Mouse (Mus musculus): ENCODE measurements around the gene Ank3. TPM values are rescaled to one million over a fixed set of nuclear protein-coding genes. Genes with fewer than 3 reads are reported as not detected.

The Ank3 gene
- polyA plus RNA-seq, 1 experiment from 2014 or later, result 150 TPM

DNA sequence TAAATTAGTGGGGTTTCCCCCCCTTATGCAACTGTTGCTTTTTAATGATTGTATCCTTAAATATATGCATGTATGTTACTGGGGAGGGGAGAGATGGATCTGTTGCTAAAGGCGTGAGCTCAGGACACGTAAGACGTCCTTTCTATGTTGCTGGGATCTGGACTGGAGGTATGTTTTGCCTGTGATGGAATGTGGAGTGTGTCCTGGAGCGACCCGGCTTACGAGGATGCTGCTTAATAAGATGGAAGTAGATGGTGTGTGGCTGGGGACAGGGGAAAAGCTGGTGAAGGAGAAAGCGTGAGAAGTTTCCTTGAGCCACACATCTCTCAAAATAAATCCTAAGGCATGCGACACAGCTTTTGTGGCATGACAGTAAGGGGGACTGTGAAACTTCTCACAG lies 387.1 kb downstream of the Ank3 start:
- peaks cover 22% of the 10 kb centered on the region for H3K4me1 ChIP-seq (ENCODE audit: control insufficient read depth, insufficient read depth, low read length)
- ATAC-seq (ENCODE audit: low FRiP score, low TSS enrichment) (no peak), DNase-seq (no peak)
- whole genome bisulfite sequencing, result 82% methylated on average over 8 of the region's 8 CpGs
- H3K4me3 ChIP-seq (replicated peaks; ENCODE audit: low read depth, low read length), result no peak overlapping the region
- H3K27ac ChIP-seq (replicated peaks; ENCODE audit: low read depth, low read length), result no peak overlapping the region
- H3K9me3 ChIP-seq (ENCODE audit: control insufficient read depth, low read length), result no peaks in the 10 kb centered on the region; the same call in 1 of the 2 replicates
- no peaks in the 10 kb centered on the region for H3K27me3 ChIP-seq (ENCODE audit: control insufficient read depth, insufficient read depth, low read length)
- H3K36me3 ChIP-seq (ENCODE audit: control insufficient read depth, insufficient read depth, low read length), result no peaks in the 10 kb centered on the region
- H3K9ac ChIP-seq (replicated peaks; ENCODE audit: low read length), result no peak overlapping the region
- H3K4me2 ChIP-seq (ENCODE audit: low read length), result no peak overlapping the region

DNA sequence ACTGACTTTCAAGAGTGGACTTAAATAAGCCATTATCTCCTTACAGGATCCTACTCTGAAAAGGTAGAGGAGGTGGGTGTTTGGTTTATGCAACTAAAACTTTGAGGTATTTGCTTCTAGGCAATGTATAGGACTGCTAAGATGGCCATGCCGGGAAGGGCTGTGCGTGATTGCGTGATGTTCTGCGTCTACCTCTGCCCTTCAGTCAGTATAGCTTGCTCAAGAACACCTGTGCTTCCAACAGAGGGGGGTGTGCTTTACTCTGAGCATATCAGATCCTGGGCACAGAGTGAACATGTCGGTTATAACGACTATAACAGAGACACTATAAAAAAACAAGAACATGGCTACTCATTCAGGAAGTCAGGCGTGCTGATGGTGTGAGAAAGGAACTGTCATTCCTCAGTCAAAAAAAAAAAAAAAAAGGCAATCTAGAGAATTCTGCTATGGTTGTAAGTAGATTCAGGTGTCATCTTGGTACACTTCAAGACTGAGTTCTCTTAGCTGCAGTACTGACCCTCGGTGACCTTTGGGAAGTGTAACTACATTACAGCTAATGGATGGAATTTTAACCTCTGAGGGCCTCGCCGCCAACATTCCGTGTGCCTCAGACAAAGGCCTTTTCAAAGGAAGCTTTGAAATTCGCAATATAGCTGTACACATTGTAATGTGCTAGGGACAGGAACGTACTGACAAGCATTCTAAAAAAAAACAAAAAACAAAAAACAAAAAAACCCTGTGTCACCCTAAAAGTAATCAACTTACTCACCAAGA lies 387.8 kb downstream of the Ank3 start:
- Histone ChIP-seq H3K27ac (replicated peaks; ENCODE audit: low read depth, low read length) (no peak overlapping the region), H3K9me3 (ENCODE audit: control insufficient read depth, low read length) (no peaks in the 10 kb centered on the region; the same call in 1 of the 2 replicates), H3K4me2 (ENCODE audit: low read length) (no peak overlapping the region), H3K27me3 (ENCODE audit: control insufficient read depth, insufficient read depth, low read length) (no peaks in the 10 kb centered on the region), H3K9ac (replicated peaks; ENCODE audit: low read length) (no peak overlapping the region), H3K4me3 (replicated peaks; ENCODE audit: low read depth, low read length) (no peak overlapping the region), H3K36me3 (ENCODE audit: control insufficient read depth, insufficient read depth, low read length) (no peaks in the 10 kb centered on the region), H3K4me1 (ENCODE audit: control insufficient read depth, insufficient read depth, low read length) (peaks cover 25% of the 10 kb centered on the region)
- WGBS, result 67% methylated on average over 13 of the region's 13 CpGs
- DNase-seq (no peak), ATAC-seq (ENCODE audit: low FRiP score, low TSS enrichment) (no peak)

DNA sequence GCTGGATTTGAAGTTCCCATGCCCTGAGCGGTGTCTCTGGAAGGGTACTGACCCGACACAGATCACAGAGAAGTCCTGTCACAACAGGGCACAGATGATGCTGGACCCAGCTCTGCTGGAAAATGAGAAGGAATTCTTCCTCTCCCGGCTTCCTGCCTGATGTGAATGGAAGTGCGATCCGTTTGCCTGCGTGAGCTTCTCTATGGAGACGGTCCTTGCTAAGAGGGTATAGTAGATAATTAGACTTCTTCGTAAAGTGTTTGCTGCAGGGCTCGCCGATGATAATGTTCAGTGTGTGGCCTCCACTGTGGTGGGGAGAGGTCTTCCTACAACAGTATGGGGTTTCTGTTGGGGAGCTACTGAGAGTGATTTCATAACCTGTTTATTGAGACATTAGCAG lies 388.8 kb downstream of the Ank3 start:
- Histone ChIP-seq H3K9ac (replicated peaks; ENCODE audit: low read length) (no peak overlapping the region; the same call in 1 of the 2 replicates), H3K4me1 (ENCODE audit: control insufficient read depth, insufficient read depth, low read length) (peaks cover 30% of the 10 kb centered on the region), H3K36me3 (ENCODE audit: control insufficient read depth, insufficient read depth, low read length) (no peaks in the 10 kb centered on the region), H3K27me3 (ENCODE audit: control insufficient read depth, insufficient read depth, low read length) (no peaks in the 10 kb centered on the region), H3K4me3 (replicated peaks; ENCODE audit: low read depth, low read length) (no peak overlapping the region), H3K4me2 (ENCODE audit: low read length) (peak overlapping the region; percentile 25), H3K9me3 (ENCODE audit: control insufficient read depth, low read length) (no peaks in the 10 kb centered on the region; the same call in 1 of the 2 replicates), H3K27ac (replicated peaks; ENCODE audit: low read depth, low read length) (no peak overlapping the region)
- WGBS, result 53% methylated on average over 10 of the region's 10 CpGs
- no peak for ATAC-seq (ENCODE audit: low FRiP score, low TSS enrichment)
- peak; percentile 30 for DNase-seq

DNA sequence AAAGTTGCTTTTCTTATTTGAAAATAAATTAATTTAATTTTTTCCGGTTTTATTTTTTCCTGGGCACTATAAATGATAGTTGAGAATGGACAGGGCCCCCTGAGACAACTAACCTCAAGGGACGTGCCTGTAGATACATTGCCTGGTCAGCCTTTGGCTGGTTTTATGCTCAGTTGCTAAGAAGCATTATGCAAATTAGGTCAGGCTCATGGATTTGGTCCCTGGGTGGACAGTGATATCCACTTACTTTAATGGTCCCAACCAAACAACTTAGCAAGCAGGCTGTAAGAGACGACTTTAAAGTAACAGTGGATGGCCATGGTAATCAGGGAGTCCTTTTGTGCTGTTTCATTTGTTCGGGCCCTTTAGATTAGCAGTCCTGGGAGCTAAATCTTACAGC lies 392.0 kb downstream of the Ank3 start:
- H3K4me3 ChIP-seq (replicated peaks; ENCODE audit: low read depth, low read length), result no peak overlapping the region
- H3K9me3 ChIP-seq (ENCODE audit: control insufficient read depth, low read length), result no peaks in the 10 kb centered on the region
- H3K27ac ChIP-seq (replicated peaks; ENCODE audit: low read depth, low read length), result no peak overlapping the region
- H3K36me3 ChIP-seq (ENCODE audit: control insufficient read depth, insufficient read depth, low read length), result no peaks in the 10 kb centered on the region
- 60% methylated on average over 4 of the region's 4 CpGs for WGBS
- H3K9ac ChIP-seq (replicated peaks; ENCODE audit: low read length), result no peak overlapping the region
- H3K4me2 ChIP-seq (ENCODE audit: low read length), result no peak overlapping the region
- no peak for ATAC-seq (ENCODE audit: low FRiP score, low TSS enrichment)
- no peaks in the 10 kb centered on the region for H3K27me3 ChIP-seq (ENCODE audit: control insufficient read depth, insufficient read depth, low read length)
- no peak for DNase-seq
- peaks cover 25% of the 10 kb centered on the region for H3K4me1 ChIP-seq (ENCODE audit: control insufficient read depth, insufficient read depth, low read length)

DNA sequence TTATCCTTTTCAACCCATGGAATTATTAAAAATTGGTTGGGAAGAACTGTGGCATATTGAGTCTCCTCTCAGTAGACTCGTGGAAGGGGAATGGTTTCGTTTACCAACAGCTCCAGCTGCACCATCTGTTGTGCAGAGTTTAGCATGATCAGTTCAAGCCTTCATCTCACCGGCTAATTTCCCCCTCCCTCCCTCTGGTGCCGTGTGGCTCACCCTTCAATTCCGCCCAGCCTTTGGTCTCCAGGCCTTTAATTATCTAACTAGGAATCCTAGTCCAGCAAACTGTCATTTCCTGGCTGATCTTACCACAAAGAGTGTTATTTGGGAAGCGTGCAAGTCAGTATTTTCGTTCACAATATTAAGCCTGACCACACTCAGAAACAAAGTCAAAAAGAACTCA lies 393.4 kb downstream of the Ank3 start:
- Histone ChIP-seq H3K4me2 (ENCODE audit: low read length) (no peak overlapping the region; the same call in 1 of the 2 replicates), H3K4me3 (replicated peaks; ENCODE audit: low read depth, low read length) (no peak overlapping the region), H3K4me1 (ENCODE audit: control insufficient read depth, insufficient read depth, low read length) (peaks cover 20% of the 10 kb centered on the region), H3K9me3 (ENCODE audit: control insufficient read depth, low read length) (no peaks in the 10 kb centered on the region), H3K27ac (replicated peaks; ENCODE audit: low read depth, low read length) (no peak overlapping the region), H3K27me3 (ENCODE audit: control insufficient read depth, insufficient read depth, low read length) (no peaks in the 10 kb centered on the region), H3K9ac (replicated peaks; ENCODE audit: low read length) (no peak overlapping the region), H3K36me3 (ENCODE audit: control insufficient read depth, insufficient read depth, low read length) (no peaks in the 10 kb centered on the region)
- DNase-seq (no peak), ATAC-seq (ENCODE audit: low FRiP score, low TSS enrichment) (no peak)
- 58% methylated on average over 7 of the region's 7 CpGs for WGBS

DNA sequence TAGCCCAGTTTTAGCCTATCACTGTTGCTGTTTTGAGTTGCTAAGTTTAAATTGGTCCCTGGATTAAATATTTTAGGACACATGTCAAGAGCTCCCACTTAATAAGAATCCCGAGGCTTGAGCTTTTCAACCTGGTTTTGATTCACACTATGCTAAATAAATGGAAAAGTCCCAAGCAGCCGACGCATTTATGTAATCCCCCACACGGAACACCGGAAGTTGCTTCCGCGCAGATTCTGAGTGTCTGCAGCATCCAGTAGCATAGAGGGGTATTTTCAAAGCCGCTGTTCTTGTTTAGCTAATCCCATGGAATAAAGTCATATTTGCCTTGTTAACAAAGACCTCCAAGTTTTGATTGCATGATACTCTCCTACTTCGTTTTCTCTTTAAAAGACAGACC lies 393.8 kb downstream of the Ank3 start:
- ATAC-seq (ENCODE audit: low FRiP score, low TSS enrichment) (no peak), DNase-seq (no peak)
- H3K9me3 ChIP-seq (ENCODE audit: control insufficient read depth, low read length), result no peaks in the 10 kb centered on the region
- peaks cover 17% of the 10 kb centered on the region for H3K4me1 ChIP-seq (ENCODE audit: control insufficient read depth, insufficient read depth, low read length)
- no peak overlapping the region for H3K4me3 ChIP-seq (replicated peaks; ENCODE audit: low read depth, low read length)
- 53% methylated on average over 9 of the region's 9 CpGs for WGBS
- no peak overlapping the region for H3K27ac ChIP-seq (replicated peaks; ENCODE audit: low read depth, low read length)
- no peak overlapping the region for H3K9ac ChIP-seq (replicated peaks; ENCODE audit: low read length)
- H3K27me3 ChIP-seq (ENCODE audit: control insufficient read depth, insufficient read depth, low read length), result no peaks in the 10 kb centered on the region
- H3K4me2 ChIP-seq (ENCODE audit: low read length), result no peak overlapping the region; the same call in 1 of the 2 replicates
- H3K36me3 ChIP-seq (ENCODE audit: control insufficient read depth, insufficient read depth, low read length), result no peaks in the 10 kb centered on the region

DNA sequence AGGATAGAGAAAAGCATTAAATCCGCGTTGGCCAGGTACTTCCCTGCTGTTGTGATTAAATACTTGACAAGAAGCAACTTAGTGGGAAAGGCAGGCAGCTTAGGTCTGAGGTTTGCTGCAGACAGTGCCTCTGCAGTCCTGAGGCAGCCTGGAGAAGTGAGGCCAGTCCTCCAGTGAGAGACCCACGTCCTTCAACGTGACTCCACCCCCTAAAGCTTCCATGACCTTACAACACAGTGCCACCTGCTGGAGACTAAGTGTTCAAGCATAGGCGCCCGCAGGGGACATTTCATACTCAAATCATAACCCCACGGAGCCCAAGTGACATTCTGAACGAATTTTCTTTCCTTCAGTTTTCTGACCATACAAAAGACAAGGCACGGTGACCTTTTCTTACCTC lies 394.5 kb downstream of the Ank3 start:
- H3K4me3 ChIP-seq (replicated peaks; ENCODE audit: low read depth, low read length), result no peak overlapping the region
- ATAC-seq (ENCODE audit: low FRiP score, low TSS enrichment) (no peak), DNase-seq (peak; percentile 79)
- WGBS, result 34% methylated on average over 9 of the region's 9 CpGs
- no peak overlapping the region for H3K9ac ChIP-seq (replicated peaks; ENCODE audit: low read length)
- no peak overlapping the region for H3K27ac ChIP-seq (replicated peaks; ENCODE audit: low read depth, low read length)
- no peak overlapping the region for H3K4me2 ChIP-seq (ENCODE audit: low read length)
- H3K27me3 ChIP-seq (ENCODE audit: control insufficient read depth, insufficient read depth, low read length), result no peaks in the 10 kb centered on the region
- H3K36me3 ChIP-seq (ENCODE audit: control insufficient read depth, insufficient read depth, low read length), result no peaks in the 10 kb centered on the region
- no peaks in the 10 kb centered on the region for H3K9me3 ChIP-seq (ENCODE audit: control insufficient read depth, low read length)
- H3K4me1 ChIP-seq (ENCODE audit: control insufficient read depth, insufficient read depth, low read length), result peaks cover 12% of the 10 kb centered on the region; the same call in 1 of the 2 replicates

DNA sequence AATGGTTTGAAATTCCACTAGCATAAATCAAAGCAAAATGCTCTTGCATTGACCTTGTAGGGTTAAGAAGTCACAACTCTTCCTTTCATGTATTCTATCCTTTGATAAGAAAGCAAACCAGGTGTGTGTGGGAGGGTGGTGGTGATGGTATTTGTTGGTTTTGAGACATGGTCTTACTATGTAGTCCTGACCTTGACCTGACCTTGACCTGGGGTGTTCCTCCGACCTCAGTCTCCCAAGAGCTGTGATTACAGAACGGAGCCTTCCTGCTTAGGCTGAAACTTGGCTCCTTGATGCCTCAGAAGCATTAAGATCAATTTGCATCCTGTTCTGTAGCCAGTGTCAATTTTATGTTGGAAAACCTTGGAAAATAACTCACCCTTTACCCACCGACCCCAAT lies 397.1 kb downstream of the Ank3 start:
- Histone ChIP-seq H3K9me3 (ENCODE audit: control insufficient read depth, low read length) (no peaks in the 10 kb centered on the region), H3K4me1 (ENCODE audit: control insufficient read depth, insufficient read depth, low read length) (peaks cover 11% of the 10 kb centered on the region; the same call in 1 of the 2 replicates), H3K36me3 (ENCODE audit: control insufficient read depth, insufficient read depth, low read length) (no peaks in the 10 kb centered on the region), H3K4me2 (ENCODE audit: low read length) (no peak overlapping the region), H3K9ac (replicated peaks; ENCODE audit: low read length) (no peak overlapping the region), H3K4me3 (replicated peaks; ENCODE audit: low read depth, low read length) (no peak overlapping the region), H3K27me3 (ENCODE audit: control insufficient read depth, insufficient read depth, low read length) (no peaks in the 10 kb centered on the region), H3K27ac (replicated peaks; ENCODE audit: low read depth, low read length) (no peak overlapping the region)
- DNase-seq (no peak), ATAC-seq (ENCODE audit: low FRiP score, low TSS enrichment) (no peak)
- 93% methylated on average over 3 of the region's 3 CpGs for WGBS

DNA sequence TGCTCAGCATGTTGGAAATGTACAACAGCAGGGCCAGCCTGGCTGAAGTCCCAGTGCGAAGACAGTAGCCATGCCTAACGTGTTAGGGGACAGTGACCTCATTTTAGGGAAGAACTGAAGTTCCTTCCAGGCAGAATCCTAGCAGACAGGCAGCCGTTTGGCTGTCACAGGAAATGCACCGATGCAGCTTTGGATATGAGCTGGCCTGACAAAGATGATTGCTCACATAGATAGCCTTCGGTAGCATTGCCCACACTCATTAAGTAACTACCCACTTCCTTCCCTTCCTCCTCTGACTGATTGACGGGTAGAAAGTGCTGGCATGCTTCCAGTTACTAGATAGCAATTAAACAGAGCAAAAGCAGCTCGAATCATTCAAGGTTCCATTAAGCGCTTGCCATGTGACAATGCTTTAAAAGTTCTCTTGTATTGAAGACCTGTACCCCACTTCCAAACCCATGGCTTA lies 397.9 kb downstream of the Ank3 start:
- Histone ChIP-seq H3K4me1 (ENCODE audit: control insufficient read depth, insufficient read depth, low read length) (peaks cover 8% of the 10 kb centered on the region; the same call in 1 of the 2 replicates), H3K27me3 (ENCODE audit: control insufficient read depth, insufficient read depth, low read length) (no peaks in the 10 kb centered on the region), H3K4me2 (ENCODE audit: low read length) (no peak overlapping the region), H3K9ac (replicated peaks; ENCODE audit: low read length) (no peak overlapping the region), H3K27ac (replicated peaks; ENCODE audit: low read depth, low read length) (peak overlapping the region; percentile 54), H3K9me3 (ENCODE audit: control insufficient read depth, low read length) (no peaks in the 10 kb centered on the region), H3K36me3 (ENCODE audit: control insufficient read depth, insufficient read depth, low read length) (no peaks in the 10 kb centered on the region), H3K4me3 (replicated peaks; ENCODE audit: low read depth, low read length) (no peak overlapping the region)
- 78% methylated on average over 8 of the region's 8 CpGs for WGBS
- ATAC-seq (ENCODE audit: low FRiP score, low TSS enrichment) (no peak), DNase-seq (no peak)

Data from midbrain, embryonic 14.5 days (tissue).